Mouse (Mus musculus): Measurements from ENCODE around the gene Alkbh4.
A peak's percentile ranks its signal among the peaks of the same experiment; 100 is the strongest.
"Not testable (repeated sequence)": the region's sequence is repeated elsewhere in the genome, so short reads cannot be mapped to it uniquely, and the experiment has no call there.

Alkbh4 gene

DNA sequence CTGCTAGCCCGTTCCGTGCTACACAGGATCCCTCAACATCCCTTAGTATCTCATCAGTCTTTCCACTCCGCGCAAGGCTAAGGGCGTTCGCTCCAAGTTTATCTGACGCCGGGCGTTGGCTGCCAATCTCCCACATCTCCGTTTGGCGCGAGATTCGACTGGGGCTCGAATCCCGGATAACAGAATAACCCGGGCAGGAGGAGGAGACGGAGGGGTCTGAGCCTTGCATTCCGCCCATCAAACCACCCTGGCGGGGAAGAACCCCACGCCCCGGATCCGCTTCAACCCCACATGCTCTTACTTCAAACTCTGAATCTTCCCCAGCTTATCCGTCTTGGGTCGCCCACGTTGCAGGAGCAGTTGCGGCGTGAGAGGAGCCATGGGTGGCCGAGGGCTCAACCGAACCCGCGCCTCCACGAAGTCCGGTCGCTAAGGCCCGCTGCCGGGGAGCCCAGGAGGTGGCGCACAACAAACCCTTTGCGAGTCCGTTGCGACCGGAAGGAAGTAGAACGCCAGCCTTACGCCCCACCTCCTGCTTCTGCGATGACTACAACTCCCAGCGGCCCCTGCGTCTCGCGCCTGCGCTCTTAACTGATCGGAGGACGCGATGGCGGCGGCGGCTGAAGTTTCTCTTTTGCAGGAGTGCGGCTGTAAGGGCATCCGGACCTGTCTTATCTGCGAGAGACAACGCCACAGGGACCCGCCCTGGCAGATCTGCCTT lies at the start of gene Alkbh4, which contains the start of gene Lrwd1:
Gene Alkbh4 (plus strand): TSS at position 576 of the 721 bp plus-strand sequence.
Gene Lrwd1 (minus strand): TSS at position 504 of the 721 bp plus-strand sequence.
- DNase-seq (ENCODE audit: low read depth, low spot score), result peak; percentile 92

DNA sequence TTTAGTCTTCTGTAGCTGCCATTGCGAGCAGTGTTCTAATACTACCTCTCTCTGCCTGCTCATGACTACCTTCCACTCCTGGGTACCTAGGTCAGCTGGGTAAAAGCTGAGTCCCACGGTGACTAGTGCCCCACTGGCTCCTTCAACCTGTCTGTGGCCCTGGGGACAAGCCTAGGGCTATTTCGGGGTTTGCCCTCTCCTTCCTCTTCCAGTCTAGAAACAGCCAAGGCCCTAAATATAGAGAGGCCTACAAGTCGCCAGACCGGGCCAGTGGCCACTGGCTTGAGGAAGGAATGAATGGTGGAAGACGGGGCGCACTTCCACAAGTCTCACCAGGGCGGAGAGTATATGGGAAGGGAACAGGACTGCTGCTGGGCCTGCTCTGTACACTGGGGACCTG lies 49.7 kb upstream of the Alkbh4 start:
- no peak for DNase-seq (ENCODE audit: low read depth, low spot score)

DNA sequence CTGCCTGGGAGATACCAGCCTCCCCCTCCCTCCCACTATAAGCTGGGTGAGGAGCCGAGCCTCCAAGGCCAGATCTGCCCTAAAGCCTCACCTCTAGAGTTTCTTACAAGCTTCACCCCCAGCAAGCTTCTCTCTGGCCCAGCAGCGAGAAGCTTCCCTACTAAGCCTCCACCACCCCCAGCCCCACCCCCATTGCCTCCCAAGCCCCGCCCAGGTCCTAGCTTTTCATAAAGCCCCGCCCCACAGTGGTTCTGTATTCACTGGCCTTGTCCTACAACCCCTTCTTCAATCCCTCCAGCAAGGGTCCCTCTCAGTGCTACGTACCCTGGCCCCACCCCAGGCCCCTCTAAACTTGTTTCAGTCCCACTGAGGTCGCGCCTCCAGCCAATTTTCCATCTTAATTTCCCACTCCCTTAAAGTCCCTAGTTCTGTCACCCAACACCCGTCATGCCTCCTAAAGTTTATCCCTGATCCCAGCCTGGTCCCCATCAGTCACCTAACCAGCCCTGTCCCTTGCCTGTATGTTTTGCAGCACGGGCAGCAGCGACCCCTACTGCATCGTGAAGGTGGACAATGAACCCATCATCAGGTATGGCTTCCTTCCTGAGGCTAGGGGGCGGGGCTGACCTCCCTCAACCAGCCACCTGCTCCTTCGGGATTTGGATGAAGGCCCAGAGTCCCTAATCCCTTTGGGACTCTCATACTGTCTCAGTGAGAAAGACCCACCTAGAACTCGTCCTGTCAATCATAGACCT lies 46.9 kb upstream of the Alkbh4 start:
- DNase-seq (ENCODE audit: low read depth, low spot score), result no peak

DNA sequence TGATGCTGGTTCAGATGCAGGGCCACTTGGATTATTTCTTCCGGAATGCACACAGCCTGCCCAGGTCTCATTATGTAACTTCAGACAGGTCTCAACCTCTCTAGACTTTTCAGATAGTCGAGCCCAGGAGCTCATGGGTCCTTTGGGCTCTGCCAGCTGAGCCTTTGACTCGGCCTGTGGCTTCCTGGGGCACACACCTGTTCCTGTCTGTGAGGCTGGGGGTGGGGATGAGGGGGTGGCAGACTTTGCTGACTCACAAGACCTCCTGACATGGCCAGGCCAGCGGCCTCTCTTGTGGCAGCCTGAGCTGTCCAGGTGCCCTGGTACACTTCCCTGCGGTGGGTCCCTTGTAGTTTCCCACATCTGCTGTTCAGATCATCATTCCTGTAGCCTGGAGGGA lies 44.0 kb upstream of the Alkbh4 start:
- no peak for DNase-seq (ENCODE audit: low read depth, low spot score)

DNA sequence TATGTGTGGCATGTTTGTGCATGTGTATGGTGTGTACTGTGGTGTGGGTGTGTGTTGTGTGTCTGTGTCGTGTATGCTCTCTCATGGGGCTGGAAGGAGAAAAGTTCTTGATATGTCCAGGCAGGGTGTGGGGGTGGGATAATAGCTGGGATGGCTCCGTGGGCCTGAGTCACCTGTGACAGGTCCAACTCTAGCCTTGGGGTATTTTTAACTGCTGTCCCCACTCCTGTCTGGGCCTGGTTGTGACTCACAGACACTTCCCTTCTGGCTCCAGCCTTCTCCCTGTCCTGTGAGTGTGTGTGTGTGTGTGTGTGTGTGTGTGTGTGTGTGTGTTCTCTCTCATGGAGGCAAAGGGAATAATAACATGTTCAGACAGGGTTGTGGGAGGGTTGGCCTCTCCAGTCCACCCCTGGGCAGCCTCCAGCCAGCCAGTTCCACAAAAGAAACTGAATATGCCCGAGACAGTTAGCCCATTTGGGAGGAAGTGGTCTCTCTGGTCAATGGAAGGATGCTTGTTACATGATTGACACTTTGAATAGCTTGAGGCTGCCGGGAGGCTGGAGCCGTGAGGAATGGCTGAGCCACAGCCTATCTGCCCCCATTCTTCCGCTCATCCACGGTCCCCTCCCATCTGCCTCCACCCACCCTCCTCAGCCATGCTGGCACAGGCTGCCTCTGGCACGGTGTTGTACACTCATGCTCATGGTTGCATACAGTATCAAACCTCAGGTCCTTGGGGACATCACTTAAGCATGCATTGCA lies 41.5 kb upstream of the Alkbh4 start:
- no peak for DNase-seq (ENCODE audit: low read depth, low spot score)

DNA sequence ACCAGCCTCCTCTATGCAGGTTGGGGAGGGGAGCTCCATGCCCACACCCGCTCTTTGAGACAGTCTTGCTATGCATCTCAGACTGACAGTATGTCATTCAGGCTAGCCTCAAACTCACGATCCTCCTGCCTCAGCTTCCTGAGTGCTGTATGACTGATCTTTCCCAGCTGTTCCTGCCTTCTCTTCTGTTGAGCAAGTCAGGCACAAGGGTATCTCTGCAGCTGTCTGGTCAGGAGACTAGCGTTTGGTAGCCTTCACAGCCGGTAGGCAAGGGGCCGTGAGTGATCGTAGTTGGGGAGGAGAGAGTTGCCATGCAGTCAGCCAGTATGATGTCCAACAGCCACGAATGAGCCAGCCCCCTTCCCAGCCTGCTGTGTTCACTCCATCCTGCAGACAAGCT lies 40.9 kb upstream of the Alkbh4 start:
- DNase-seq (ENCODE audit: low read depth, low spot score), result no peak

DNA sequence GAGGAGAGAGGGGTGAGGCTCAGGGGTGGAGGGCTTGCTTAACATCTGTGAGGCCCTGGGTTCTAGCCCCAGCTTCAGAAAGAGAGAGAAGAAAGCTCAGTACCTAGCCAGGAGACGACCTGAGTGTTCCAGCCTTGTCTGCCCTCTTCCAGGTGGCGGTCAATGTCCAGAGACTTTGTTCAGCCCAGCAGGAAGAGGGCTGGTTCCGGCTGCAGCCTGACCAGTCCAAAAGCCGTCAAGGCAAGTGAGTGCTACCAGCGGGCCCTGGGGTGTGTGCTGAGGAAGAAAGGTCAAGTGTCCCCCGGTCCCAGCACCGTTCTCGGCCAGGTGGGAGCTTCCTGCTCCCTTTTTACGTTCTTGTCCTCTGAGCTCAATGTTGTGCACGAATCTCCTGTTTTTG lies 37.4 kb upstream of the Alkbh4 start:
- no peak for DNase-seq (ENCODE audit: low read depth, low spot score)

DNA sequence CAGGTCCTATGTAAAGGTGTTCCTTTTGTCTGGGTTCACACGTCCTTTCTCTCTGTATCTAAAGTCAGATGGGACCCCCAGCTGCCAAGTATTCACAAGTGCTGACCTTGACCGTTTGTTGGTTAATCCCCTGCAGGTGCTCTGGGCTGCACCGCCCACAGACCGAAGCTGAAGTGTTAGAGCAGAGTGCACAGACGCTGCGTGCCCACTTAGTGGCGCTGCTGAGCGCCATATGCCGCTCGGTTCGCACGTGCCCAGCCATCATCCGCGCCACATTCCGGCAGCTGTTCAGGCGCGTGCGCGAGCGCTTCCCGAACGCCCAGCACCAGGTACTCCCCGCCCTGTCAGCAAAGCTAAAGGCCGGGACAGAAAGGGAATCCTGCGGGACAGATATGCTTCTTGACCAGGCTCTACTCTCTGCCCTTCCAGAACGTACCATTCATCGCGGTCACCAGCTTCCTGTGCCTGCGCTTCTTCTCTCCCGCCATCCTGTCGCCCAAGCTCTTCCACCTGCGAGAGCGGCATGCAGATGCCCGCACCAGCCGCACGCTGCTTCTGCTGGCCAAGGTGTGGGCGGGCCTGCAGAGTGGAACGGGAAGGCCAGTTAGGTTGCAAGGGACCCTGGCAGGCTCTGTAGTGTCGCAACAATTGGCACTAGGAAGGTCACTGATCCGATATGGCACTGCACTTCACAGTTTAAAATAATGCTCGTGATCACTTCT lies 33.7 kb upstream of the Alkbh4 start:
- DNase-seq (ENCODE audit: low read depth, low spot score), result peak; percentile 19

DNA sequence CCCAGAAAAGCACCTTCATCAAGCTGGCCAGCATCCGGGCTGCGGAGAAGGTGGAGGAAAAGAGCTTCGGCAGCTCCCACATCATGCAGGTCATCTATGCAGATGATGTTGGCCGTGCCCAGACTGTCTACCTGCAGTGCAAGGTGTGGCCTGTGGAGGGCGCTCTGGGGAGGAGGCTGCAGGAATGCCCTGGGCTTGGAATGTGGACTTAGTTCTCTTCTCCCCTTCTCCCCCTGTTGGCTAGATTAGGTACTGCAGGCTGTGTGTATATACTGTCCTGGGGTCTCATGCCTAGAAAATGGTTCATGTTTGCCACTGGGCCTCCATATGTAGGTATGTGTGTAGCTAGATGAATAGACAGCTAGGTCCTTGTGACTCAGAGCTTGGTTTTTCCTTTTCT lies 31.4 kb upstream of the Alkbh4 start:
- peak; percentile 50 for DNase-seq (ENCODE audit: low read depth, low spot score)

DNA sequence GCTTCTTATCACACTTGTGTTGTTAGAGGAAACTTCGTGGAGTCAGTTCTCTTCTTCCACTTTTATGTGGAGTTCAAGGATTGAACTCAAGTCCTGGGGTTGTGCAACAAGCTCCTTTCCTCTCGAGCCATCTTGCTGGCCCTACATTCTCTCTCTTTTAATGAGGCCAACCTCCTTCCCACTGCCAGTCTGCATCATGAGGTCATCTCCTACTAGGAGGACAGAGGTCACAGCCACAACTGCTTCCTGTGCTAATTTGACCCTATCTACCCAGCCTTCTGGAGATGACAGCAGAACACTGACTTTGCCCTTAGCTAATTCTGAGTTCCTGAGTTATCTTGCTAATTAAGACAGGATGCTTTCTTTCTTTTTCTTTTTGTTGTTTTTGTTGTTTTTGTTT lies 27.5 kb upstream of the Alkbh4 start:
- no peak for DNase-seq (ENCODE audit: low read depth, low spot score)

DNA sequence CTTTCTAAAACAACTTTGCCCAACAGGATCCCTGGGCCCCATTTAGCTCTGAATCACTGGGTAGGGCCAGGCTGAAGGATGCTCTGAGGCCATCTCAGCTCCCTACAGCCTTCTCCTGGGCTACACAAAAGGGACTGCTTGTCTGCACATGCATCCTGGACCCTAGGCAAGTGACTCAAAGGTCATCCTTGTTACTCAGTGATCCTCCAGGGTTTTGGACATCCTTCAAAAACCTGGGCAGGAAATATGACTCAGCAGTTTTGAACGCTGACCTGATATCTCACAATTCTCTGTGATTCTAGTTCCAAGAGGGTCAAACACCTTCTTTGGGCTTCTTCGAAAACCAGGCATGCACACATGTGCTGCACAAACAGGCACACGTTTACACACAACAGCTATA lies 26.9 kb upstream of the Alkbh4 start:
- no peak for DNase-seq (ENCODE audit: low read depth, low spot score)

DNA sequence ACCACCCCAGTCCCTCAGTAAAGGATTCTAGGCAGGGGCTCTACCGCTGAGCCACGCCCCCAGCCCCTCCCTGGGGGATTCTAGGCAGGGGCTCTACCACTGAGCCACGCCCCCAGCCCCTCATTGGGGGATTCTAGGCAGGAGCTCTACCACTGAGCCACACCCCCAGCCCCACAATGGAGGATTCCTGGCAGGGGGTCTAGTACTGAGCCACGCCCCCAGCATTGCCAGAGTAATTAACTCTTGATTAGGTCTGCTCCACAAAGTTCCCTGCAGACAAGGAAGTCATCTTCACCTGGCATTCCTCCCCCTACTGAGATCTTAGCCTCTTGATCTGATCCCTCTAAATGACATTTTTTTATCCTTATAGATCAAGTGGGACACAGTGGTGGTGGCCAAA lies 22.4 kb upstream of the Alkbh4 start:
- DNase-seq (ENCODE audit: low read depth, low spot score), result not testable (repeated sequence)

DNA sequence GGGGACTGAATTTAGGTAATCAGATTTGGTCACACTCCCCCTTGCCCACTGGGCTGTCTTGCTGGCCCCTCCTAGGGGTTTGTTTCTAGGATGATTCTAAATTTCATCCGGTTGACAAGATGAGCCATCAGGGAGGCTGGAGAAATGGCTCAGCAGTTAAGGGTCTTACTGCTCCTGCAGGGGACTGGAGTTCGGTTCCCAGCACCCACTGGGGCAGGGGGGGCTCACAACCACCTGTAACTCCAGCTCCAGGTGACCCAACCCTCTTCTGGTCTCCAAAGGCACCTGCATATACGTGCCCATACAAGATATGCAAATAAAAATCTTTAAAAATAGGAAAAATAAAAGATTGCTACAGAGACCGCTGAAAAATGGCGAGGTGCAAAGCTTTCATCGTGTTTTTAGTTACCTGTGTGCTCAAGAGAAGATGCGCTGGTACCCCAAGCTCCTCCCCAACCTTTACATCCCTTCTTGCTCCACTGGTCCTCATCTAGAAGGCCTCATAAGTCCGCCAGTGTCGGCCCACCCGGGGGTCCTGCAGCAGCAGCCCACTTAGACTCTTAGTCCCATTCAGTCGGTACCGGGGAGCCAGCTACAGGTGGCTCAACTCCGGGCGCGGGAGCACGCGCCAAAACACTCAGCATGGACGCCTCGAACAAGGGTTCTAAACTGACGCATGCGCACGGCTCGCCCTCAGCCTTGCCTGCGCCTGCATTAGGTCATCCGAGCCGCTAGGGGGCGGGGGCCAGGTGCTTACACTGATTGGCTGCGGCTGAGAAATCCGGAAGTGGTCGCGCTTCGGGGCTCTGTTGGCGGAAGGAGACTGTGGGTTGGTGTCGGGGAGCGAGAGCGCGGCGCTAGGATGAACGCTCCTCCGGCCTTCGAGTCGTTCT lies 19.8 kb upstream of the Alkbh4 start, which contains the start of gene Polr2j:
Gene Polr2j (plus strand): TSS at position 741 of the 893 bp plus-strand sequence.
- peak; percentile 94 for DNase-seq (ENCODE audit: low read depth, low spot score)

DNA sequence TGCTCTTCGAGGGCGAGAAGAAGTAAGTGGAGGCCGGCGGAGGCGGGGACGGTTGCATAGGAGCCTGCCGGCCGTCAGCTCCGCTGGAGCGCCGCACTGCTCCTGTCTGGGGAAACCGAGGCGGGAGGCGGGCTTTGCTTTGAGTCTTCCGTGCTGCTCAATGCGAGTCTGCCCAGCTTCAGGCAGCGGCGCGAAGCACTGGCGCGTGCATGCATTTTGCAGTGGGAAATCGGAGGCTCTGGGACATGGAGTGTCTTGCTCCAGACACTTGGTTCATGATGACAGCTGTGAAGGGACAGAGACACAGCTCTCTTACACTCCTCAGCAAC lies 19.2 kb upstream of the Alkbh4 start:
- no peak for DNase-seq (ENCODE audit: low read depth, low spot score)

DNA sequence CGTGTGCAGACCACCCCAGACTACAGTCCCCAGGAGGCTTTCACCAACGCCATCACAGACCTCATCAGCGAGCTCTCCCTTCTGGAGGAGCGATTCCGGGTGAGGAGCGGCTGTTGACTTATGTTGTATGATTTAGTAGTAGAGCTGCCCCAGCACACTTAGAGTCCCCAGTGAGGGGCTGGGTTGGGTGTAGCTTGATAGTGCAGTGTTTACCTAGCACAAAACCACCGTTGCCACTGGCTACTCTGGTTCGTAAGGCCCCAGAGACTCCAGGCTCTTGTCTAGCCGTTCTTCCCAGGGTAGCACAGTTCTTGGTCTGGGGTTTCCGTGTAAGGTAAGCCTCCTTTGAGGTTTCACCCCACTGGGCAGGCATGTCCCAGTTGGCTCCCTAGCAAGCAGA lies 13.8 kb upstream of the Alkbh4 start:
- DNase-seq (ENCODE audit: low read depth, low spot score), result no peak

DNA sequence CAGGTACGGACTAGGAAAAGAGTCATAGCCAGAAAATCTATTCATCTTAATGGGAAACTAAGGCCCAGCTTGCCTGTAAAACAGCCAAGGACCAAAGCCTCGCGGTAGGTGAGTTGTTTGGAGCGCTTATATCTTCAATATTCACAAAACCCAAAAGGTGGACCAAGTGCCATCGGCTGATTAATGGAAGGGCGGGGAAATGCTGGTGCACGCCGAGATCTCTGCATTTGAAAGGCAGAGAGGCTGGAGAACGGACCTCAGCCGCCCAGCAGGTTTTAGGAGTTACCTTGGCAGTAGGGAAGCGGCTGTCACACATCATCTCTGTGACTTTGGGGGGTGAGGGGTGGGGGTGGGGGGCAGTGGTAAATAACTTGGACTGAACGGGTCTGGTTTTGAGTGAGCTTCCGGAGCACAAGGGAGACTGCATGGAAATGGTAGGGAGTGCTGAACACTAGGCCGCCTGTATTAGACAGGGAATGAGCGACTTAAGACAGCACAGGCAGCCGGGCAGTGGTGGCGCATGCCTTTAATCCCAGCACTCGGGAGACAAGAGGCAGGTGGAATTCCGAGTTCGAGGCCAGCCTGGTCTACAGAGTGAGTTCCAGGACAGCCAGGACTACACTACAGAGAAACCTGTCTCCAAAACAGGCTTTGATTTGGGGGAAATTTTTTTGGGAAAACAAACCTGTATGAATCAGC lies 495 bp downstream of the Alkbh4 start:
- no peak for DNase-seq (ENCODE audit: low read depth, low spot score)

DNA sequence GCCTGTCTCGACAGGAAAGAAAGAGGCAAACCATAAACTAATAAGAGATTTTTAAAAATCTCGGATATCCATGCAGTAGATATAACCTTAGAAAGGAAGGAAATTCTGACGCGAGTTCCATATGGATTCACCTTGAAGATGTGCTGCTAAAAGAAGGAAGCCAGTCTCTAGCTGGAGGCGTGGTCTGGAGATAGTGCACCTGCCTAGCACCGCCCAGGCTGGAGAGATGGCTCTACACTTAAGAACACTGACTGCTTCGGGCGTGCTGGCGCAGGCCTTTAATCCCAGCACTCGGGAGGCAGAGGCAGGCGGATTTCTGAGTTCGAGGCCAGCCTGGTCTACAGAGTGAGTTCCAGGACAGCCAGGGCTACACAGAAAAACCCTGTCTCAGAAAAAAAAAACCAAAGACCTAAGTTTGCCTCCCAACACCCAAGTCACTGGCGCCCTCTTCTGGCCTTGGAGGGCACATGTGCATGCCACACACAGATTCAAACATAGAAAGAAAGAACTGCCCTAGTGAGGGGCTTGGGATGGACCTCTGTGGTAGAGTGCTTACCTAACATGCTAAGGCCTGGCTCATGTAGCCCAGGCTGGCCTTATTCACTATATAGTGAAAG lies 1.8 kb downstream of the Alkbh4 start:
- DNase-seq (ENCODE audit: low read depth, low spot score), result peak; percentile 63

DNA sequence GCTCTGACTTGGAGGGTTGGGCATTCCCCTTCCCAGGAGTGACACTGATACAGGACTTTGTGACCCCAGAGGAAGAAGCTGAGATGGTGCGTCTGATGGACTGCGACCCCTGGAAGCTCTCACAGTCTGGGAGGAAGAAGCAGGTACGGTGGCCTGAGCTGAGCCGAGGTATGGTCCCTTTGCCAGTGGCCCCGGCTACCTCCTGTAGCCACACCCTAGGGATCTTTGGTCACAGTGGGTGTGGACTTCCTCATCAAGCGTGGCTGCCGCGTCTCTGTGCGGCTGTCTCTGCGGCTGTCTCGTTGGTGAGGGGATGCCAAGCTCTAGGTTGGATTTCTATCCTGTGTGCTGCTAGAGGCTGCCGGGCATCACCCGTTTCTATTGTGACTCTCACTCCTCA lies 3.4 kb downstream of the Alkbh4 start:
- no peak for DNase-seq (ENCODE audit: low read depth, low spot score)

DNA sequence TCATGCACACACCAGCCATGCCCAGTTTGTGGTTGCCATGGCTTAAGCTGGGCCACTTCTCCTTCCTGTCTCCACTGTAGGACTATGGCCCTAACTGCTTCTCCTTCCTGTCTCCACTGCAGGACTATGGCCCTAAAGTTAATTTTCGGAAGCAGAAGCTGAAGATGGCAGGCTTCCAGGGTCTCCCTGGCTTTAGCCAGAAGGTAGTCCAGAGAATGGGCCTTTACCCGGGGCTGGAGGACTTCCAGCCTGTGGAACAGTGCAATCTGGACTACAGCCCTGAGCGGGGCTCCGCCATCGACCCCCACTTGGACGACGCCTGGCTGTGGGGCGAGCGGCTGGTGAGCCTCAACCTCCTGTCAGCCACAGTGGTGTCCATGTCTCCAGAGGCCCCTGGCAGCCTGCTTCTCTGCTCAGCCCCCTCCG lies 4.1 kb downstream of the Alkbh4 start:
- DNase-seq (ENCODE audit: low read depth, low spot score), result no peak

DNA sequence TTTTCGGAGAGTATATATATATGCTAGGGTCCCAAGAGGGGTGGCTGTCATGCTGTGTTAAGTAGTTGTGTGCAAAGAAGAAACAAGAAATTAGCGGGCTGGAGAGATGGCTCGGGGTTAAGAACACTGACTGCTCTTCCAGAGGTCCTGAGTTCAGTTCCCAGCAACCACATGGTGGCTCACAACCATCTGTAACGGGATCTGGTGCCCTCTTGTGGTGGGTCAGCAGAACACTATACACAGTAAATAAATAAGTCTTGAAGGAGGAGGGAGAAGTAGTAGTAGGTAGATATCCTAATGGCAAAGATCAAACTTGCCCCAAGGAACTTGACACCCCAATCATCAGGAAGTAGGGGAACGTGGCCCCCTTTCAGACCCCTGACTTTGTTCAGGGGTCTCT lies 6.8 kb downstream of the Alkbh4 start:
- no peak for DNase-seq (ENCODE audit: low read depth, low spot score)

Data from c-Kit-negative CD71-positive TER-119-positive erythroid progenitor cells, embryonic 14.5 days (primary cell).